Mouse (Mus musculus): ENCODE results near the gene Brd7. TPM values are rescaled to one million over a fixed set of nuclear protein-coding genes. Genes with fewer than 3 reads are reported as not detected.

Brd7 gene
- total and polyA plus RNA-seq, 3 experiments, result 31.9 to 106 (median 46.3) TPM

DNA sequence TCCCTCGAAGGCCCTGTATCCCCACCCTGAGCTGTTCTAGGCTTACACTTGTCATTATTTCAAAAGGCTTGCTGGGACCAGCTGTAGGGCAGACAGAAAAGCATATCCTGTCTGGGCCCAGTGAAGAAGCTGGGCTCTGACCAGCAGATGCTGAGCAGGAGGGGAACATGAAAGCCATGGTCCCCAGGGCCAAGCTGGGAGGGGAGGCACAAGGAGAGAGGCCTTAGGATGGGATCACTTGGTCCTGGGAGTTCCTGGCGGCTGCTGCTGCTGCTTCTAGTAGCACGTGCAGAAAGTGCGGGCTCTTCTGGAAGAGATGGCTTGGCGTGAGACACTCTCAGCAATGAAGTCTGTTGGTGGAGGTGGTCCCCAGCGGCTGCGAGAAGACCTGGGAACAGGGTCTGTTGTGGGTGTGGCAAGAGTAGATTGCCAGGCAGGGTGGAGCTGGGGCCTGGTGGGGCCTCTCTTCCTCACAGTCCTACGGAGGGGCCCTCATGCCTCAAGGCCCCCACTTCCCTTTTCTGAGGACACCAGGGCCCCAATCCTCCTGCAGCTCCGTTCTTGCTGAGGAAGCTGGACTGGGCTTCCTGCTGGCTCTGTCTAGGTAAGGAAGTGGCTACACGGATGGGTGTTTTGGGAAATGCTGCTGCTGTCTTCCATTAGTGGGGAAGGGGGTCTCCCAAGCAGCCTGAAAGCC lies 61.9 kb downstream of the Brd7 start:
- Histone ChIP-seq H3K27me3 (replicated peaks) (no peaks in the 10 kb centered on the region), H3K4me3 (replicated peaks in 1 of 3; ENCODE audit: low read depth in 2 of 3, low read length in 2 of 3, poor library complexity in 1 of 3) (no peak overlapping the region), H3K4me1 (ENCODE audit: control insufficient read depth in 1 of 2, insufficient read depth in 2 of 2) (peaks cover 13 to 67% of the 10 kb centered on the region in 2 experiments; a peak in 3 of 4 replicates), H3K36me3 (replicated peaks in 1 of 2; ENCODE audit: control insufficient read depth in 1 of 2, insufficient read depth in 1 of 2, low read length in 1 of 2) (peaks cover 42 to 90% of the 10 kb centered on the region in 2 experiments), H3K4me2 (ENCODE audit: insufficient read depth, low read depth, poor library complexity, severe bottlenecking) (no peak overlapping the region), H3K9me3 (replicated peaks; ENCODE audit: low read length) (no peaks in the 10 kb centered on the region), H3K27ac (ENCODE audit: insufficient read depth, low read depth) (0 out of 2 replicates have a peak overlapping the region, but pooled peaks have one; percentile 2), H3K79me2 (replicated peaks; ENCODE audit: control insufficient read depth, extremely low read depth, insufficient read depth, poor library complexity, severe bottlenecking) (no peaks in the 10 kb centered on the region), H3K9ac (ENCODE audit: insufficient read depth, low read depth) (no peak overlapping the region)
- TF ChIP-seq CTCF (conservative IDR thresholded peaks at IDR 0.05 in 1 of 2, IDR thresholded peaks at IDR 0.05 in 1 of 2; ENCODE audit: low read depth in 2 of 2, low read length in 2 of 2), result no peak
- no peak for TF ChIP-seq TBP (conservative IDR thresholded peaks at IDR 0.05; ENCODE audit: low read depth, low read length)
- no peak for TF ChIP-seq GABPA (IDR thresholded peaks at IDR 0.05; ENCODE audit: insufficient replicate concordance, low read depth, low read length)
- dilution Hi-C loops (cut with MboI; ENCODE audit: extremely low pct_ligation_motif_present, extremely low pct_unique_long_range_greater_than_20kb, low sequenced_read_pairs) (no loop called here), in situ Hi-C loops (cut with MboI; ENCODE audit: low pct_ligation_motif_present, low pct_unique_long_range_greater_than_20kb, low sequenced_read_pairs) (no loop called here)
- peak; percentile 50 for DNase-seq (ENCODE audit: extremely low read depth)

DNA sequence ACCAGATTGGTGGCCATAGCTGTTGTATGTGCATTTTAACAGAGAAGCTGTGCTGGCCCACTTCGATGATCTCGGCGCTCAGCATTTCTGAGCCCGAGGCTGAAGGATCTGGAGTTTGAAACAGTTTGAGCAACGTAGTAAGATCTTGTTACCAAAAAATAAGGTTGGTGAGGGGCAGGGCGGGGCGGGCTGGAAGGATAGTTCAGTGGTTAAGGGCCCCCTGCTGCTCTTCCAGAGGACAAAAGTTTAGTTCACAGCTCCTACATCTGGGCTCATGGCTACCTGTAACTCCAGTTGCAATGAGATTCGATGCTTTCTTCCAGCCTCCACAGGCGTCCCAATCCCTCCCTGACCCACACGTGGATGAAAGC lies 63.3 kb downstream of the Brd7 start:
- dilution Hi-C loops (cut with MboI; ENCODE audit: extremely low pct_ligation_motif_present, extremely low pct_unique_long_range_greater_than_20kb, low sequenced_read_pairs) (no loop called here), in situ Hi-C loops (cut with MboI; ENCODE audit: low pct_ligation_motif_present, low pct_unique_long_range_greater_than_20kb, low sequenced_read_pairs) (no loop called here)
- Histone ChIP-seq H3K4me1 (ENCODE audit: control insufficient read depth in 1 of 2, insufficient read depth in 2 of 2) (peaks cover 20 to 77% of the 10 kb centered on the region in 2 experiments), H3K27ac (ENCODE audit: insufficient read depth, low read depth) (no peak overlapping the region), H3K4me3 (replicated peaks in 1 of 3; ENCODE audit: low read depth in 2 of 3, low read length in 2 of 3, poor library complexity in 1 of 3) (no peak overlapping the region), H3K79me2 (replicated peaks; ENCODE audit: control insufficient read depth, extremely low read depth, insufficient read depth, poor library complexity, severe bottlenecking) (no peaks in the 10 kb centered on the region), H3K9me3 (replicated peaks; ENCODE audit: low read length) (no peaks in the 10 kb centered on the region), H3K4me2 (ENCODE audit: insufficient read depth, low read depth, poor library complexity, severe bottlenecking) (no peak overlapping the region), H3K36me3 (replicated peaks in 1 of 2; ENCODE audit: control insufficient read depth in 1 of 2, insufficient read depth in 1 of 2, low read length in 1 of 2) (peaks cover 42 to 84% of the 10 kb centered on the region in 2 experiments), H3K9ac (ENCODE audit: insufficient read depth, low read depth) (no peak overlapping the region), H3K27me3 (replicated peaks) (no peaks in the 10 kb centered on the region)
- no peak for DNase-seq (ENCODE audit: extremely low read depth)
- no peak for TF ChIP-seq ELF1 (IDR thresholded peaks at IDR 0.05; ENCODE audit: low read depth, low read length)
- no peak for TF ChIP-seq ZNF384 (IDR thresholded peaks at IDR 0.05; ENCODE audit: low read depth, low read length)
- TF ChIP-seq USF1 (IDR thresholded peaks at IDR 0.05; ENCODE audit: low read depth, low read length), result no peak
- TF ChIP-seq GABPA (IDR thresholded peaks at IDR 0.05; ENCODE audit: insufficient replicate concordance, low read depth, low read length), result no peak
- no peak for TF ChIP-seq NRF1 (IDR thresholded peaks at IDR 0.05; ENCODE audit: low read depth, low read length)
- TF ChIP-seq SIN3A (IDR thresholded peaks at IDR 0.05; ENCODE audit: low read length), result no peak
- TF ChIP-seq TBP (conservative IDR thresholded peaks at IDR 0.05; ENCODE audit: low read depth, low read length), result no peak
- TF ChIP-seq TCF12 (IDR thresholded peaks at IDR 0.05; ENCODE audit: low read depth, low read length), result no peak
- TF ChIP-seq NELFE (IDR thresholded peaks at IDR 0.05; ENCODE audit: low read depth, low read length), result no peak
- no peak for TF ChIP-seq MXI1 (IDR thresholded peaks at IDR 0.05; ENCODE audit: low read depth, low read length)
- no peak for TF ChIP-seq POLR2AphosphoS2 (IDR thresholded peaks at IDR 0.05; ENCODE audit: low read depth, low read length)
- TF ChIP-seq ZMIZ1 (IDR thresholded peaks at IDR 0.05; ENCODE audit: low read depth, low read length), result no peak
- TF ChIP-seq HCFC1 (IDR thresholded peaks at IDR 0.05; ENCODE audit: low read depth, low read length), result no peak
- no peak for TF ChIP-seq RAD21 (IDR thresholded peaks at IDR 0.05; ENCODE audit: low read depth, low read length)
- no peak for TF ChIP-seq CHD1 (IDR thresholded peaks at IDR 0.05; ENCODE audit: low read depth, low read length)
- TF ChIP-seq MAFK (IDR thresholded peaks at IDR 0.05; ENCODE audit: insufficient replicate concordance, low read length), result no peak
- no peak for TF ChIP-seq CTCF (conservative IDR thresholded peaks at IDR 0.05 in 1 of 2, IDR thresholded peaks at IDR 0.05 in 1 of 2; ENCODE audit: low read depth in 2 of 2, low read length in 2 of 2)
- TF ChIP-seq CHD2 (IDR thresholded peaks at IDR 0.05; ENCODE audit: low read length), result no peak
- no peak for TF ChIP-seq RCOR1 (conservative IDR thresholded peaks at IDR 0.05; ENCODE audit: low read depth, low read length)
- TF ChIP-seq UBTF (IDR thresholded peaks at IDR 0.05; ENCODE audit: low read depth, low read length), result no peak
